Mouse (Mus musculus) hindbrain, embryonic 13.5 days (tissue): ENCODE data around the gene Prss46. TPM values are rescaled to one million over a fixed set of nuclear protein-coding genes. Genes with fewer than 3 reads are reported as not detected.

Experiments
- polyA plus RNA-seq: library from polyadenylated mRNA; unstranded; fragments of >200 nt; fragmentation: Nextera tagmentation; extraction: Ambion mirVana; gene quantifications from 2 replicates; pipeline ENCODE4 v1.2.1, GENCODE M21; 2015

The Prss46 gene
- polyA plus RNA-seq, 1 experiment from 2014 or later: not detected

Other genes starting within 250 kb of the Prss46 start
- 34.9 and 38.0 TPM in 2 replicates for gene Nradd, start 220.1 kb upstream of the Prss46 start, polyA plus RNA-seq
- gene Nbeal2, start 190.3 kb upstream of the Prss46 start, polyA plus RNA-seq: 2.4 TPM in 2 replicates
- gene Ccdc12, start 188.0 kb upstream of the Prss46 start, polyA plus RNA-seq: 122 TPM in 2 replicates
- 1.4 and 3.8 TPM in 2 replicates for gene Myl3, start 102.6 kb upstream of the Prss46 start, polyA plus RNA-seq
- gene Pth1r, start 97.4 kb upstream of the Prss46 start, polyA plus RNA-seq: 13.7 and 13.8 TPM in 2 replicates
- gene Prss42, start 46.3 kb upstream of the Prss46 start, polyA plus RNA-seq: not detected in 2 replicates
- not detected in 2 replicates for gene Prss44, start 30.5 kb upstream of the Prss46 start, polyA plus RNA-seq
- not detected in 2 replicates for gene Prss43, start 17.8 kb upstream of the Prss46 start, polyA plus RNA-seq
- not detected in 2 replicates for gene Prss45, start 9.9 kb upstream of the Prss46 start, polyA plus RNA-seq
- gene Prss50, start 13.5 kb downstream of the Prss46 start, polyA plus RNA-seq: 0.18 and 0.19 TPM in 2 replicates
- 0.90 and 1.5 TPM in 2 replicates for gene Als2cl, start 35.4 kb downstream of the Prss46 start, polyA plus RNA-seq
- 1.2 and 1.4 TPM in 2 replicates for gene Tmie, start 35.6 kb downstream of the Prss46 start, polyA plus RNA-seq
- not detected in 2 replicates for gene Fam240a, start 72.4 kb downstream of the Prss46 start, polyA plus RNA-seq
- gene Tdgf1, start 101.7 kb downstream of the Prss46 start, polyA plus RNA-seq: 0.18 and 0.19 TPM in 2 replicates
- gene Lrrc2, start 107.0 kb downstream of the Prss46 start, polyA plus RNA-seq: 0.56 and 0.96 TPM in 2 replicates
- not detected in 2 replicates for gene Rtp3, start 146.1 kb downstream of the Prss46 start, polyA plus RNA-seq
- gene Ltf, start 174.8 kb downstream of the Prss46 start, polyA plus RNA-seq: 1.4 and 2.6 TPM in 2 replicates
- 0.91 and 1.3 TPM in 2 replicates for gene Ccrl2, start 213.0 kb downstream of the Prss46 start, polyA plus RNA-seq